Mouse (Mus musculus) Patski (cell line): ENCODE data around the gene Sf3b3. TPM values are rescaled to one million over a fixed set of nuclear protein-coding genes. Genes with fewer than 3 reads are reported as not detected.

Source experiments
- ATAC-seq: fragments of 100-300 bp; one replicate; pipeline ENCODE4 v1.8.0; 2021
- CTCF ChIA-PET: fragments of 350-600 bp; sonication (Branson Sonifier 250); formaldehyde crosslinking; loops from one replicate; lab custom pipeline; 2022; ENCODE audit warnings: inconsistent platforms; lab: Charles Lee
- POLR2A ChIA-PET: fragments of 350-600 bp; sonication (Branson Sonifier 250); formaldehyde crosslinking; loops from one replicate; lab custom pipeline; 2022; ENCODE audit warnings: antibody characterized with exemption, inconsistent platforms; lab: Charles Lee
- DNase-seq: peaks from one replicate; pipeline ENCODE4 v3.0.0-alpha.2; 2011; ENCODE audit warnings: low read depth, low spot score
- H3K27me3 ChIP-seq: fragments of 371-371 bp; one replicate; pipeline ENCODE4 v1.5.1; 2021
- CTCF ChIP-seq: fragments of 100-300 bp; IDR thresholded peaks from one replicate; pipeline ENCODE4 v1.5.1; 2021
- in situ Hi-C: fragments of 300-500 bp; cut with MboI; formaldehyde crosslinking; loops from 3 replicates; pipeline ENCODE4 v1.11.1; 2018; ENCODE audit warnings: low pct_unique_long_range_greater_than_20kb, mixed read lengths
- polyA plus RNA-seq: library from polyadenylated mRNA; unstranded; gene quantifications from one replicate; pipeline ENCODE4 v1.2.3, GENCODE M21; 2021

The Sf3b3 gene
- polyA plus RNA-seq, 1 experiment from 2014 or later, result 129 TPM

- in situ Hi-C loops, result loop anchor here (5.0 to 25.0 kb wide), 2 partner anchors 48 to 943 kb away; partner anchors contain the start of gene Bcar1
- ATAC-seq (no peak), DNase-seq (no peak)
- ChIA-PET POLR2A (interaction anchor here (0.6 to 3.4 kb wide), 8 partner anchors 12 to 52 kb away, joined by 3 to 23 read pairs (median 6); partner anchors contain the start of genes Cog4, Il34 and Sf3b3), CTCF (interaction anchor here (0.9 to 2.8 kb wide), 6 partner anchors 11 to 49 kb away, joined by 3 to 9 read pairs (median 4); partner anchors contain the start of gene Il34)
- H3K27me3 ChIP-seq, result no peaks in the 10 kb centered on the region
- TF ChIP-seq CTCF, result no peak
Measured at GRCm38 (mm10) chr8:110794363-110794965, 52.1 kb downstream of the Sf3b3 start.

DNA sequence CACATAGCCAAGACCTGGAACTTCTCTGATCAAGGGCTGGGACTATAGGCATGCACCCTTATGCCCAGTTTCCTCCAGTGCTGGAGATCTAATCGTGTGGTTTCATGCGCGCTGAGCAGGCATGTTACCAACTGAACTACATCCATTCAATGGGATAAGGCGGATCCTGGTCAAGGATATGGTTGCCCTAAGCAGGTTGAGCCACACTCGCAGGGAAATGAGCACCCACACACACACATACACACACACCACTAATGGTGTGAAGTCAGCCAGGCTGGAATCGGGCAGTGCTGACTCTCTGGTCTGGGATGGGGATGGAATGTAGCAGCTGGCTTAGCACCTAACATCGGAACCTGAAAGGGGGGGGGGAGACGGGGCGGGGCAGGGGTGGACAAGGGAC lies 52.7 kb downstream of the Sf3b3 start:
- TF ChIP-seq CTCF, result no peak
- H3K27me3 ChIP-seq, result no peaks in the 10 kb centered on the region
- in situ Hi-C loops, result loop anchor here (5.0 to 25.0 kb wide), 2 partner anchors 48 to 943 kb away; partner anchors contain the start of gene Bcar1
- peak; percentile 65 for ATAC-seq
- DNase-seq, result peak; percentile 95
- ChIA-PET CTCF (interaction anchor here (0.7 to 2.8 kb wide), 11 partner anchors 12 to 49 kb away, joined by 3 to 9 read pairs (median 3); partner anchors contain the start of gene Il34), POLR2A (interaction anchor here (0.8 to 3.4 kb wide), 10 partner anchors 9 to 53 kb away, joined by 3 to 23 read pairs (median 6); partner anchors contain the start of genes Cog4, Il34 and Sf3b3)

- ATAC-seq (peak; percentile 36), DNase-seq (no peak)
- POLR2A ChIA-PET, result interaction anchor here (0.8 to 3.4 kb wide), 11 partner anchors 9 to 53 kb away, joined by 3 to 23 read pairs (median 6); partner anchors contain the start of genes Cog4, Il34 and Sf3b3
- in situ Hi-C loops, result loop anchor here (5.0 to 25.0 kb wide), 2 partner anchors 49 to 944 kb away; partner anchors contain the start of gene Bcar1
- no peaks in the 10 kb centered on the region for H3K27me3 ChIP-seq
- CTCF ChIA-PET, result interaction anchor here (0.7 to 2.8 kb wide), 11 partner anchors 8 to 50 kb away, joined by 3 to 9 read pairs (median 3); partner anchors contain the start of gene Il34
- TF ChIP-seq CTCF, result no peak
Measured at GRCm38 (mm10) chr8:110793511-110793910, 53.1 kb downstream of the Sf3b3 start.

DNA sequence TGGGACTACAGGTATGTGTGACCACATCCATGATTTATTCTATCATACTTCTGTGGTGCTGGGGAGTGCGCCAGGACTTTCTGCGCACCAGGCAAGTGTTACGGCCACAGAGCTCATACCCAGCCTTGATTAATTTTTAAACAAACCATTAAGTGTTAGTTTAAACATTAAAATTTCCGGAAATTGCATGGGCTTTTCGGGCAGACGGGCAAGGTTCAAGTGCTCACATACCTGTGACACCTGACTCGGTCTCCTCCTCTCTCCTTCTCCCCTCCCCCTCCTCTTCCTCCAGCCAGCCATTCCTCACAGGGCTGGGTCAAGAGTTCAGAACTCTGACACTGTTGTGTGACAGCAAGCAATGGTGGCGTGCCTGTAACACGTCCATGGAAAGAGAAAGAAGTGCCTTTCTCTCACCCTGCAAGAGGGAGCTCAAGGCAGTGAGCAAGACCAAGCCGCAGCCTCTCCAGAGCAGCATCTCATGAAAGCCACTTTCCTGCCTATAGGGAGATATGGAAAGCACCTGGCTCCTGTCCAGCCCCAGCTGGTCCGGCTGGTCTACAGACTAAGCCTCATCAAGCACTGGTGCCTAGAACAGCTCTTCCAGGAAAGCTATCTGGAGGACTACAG lies 53.9 kb downstream of the Sf3b3 start:
- CTCF ChIA-PET, result interaction anchor here (0.8 to 2.8 kb wide), 9 partner anchors 9 to 43 kb away, joined by 3 to 9 read pairs (median 3); partner anchors contain the start of gene Il34
- POLR2A ChIA-PET, result interaction anchor here (0.8 to 3.4 kb wide), 10 partner anchors 8 to 54 kb away, joined by 3 to 23 read pairs (median 6); partner anchors contain the start of genes Cog4, Il34 and Sf3b3
- in situ Hi-C loops, result loop anchor here (5.0 to 25.0 kb wide), 2 partner anchors 50 to 945 kb away; partner anchors contain the start of gene Bcar1
- H3K27me3 ChIP-seq, result no peaks in the 10 kb centered on the region
- no peak for TF ChIP-seq CTCF
- ATAC-seq, result peak; percentile 5
- DNase-seq, result no peak

GRCm38 (mm10) chr8:110791164-110791563 lies 55.4 kb downstream of the Sf3b3 start:
- in situ Hi-C loops, result loop anchor here (5.0 to 25.0 kb wide), 2 partner anchors 51 to 946 kb away; partner anchors contain the start of gene Bcar1
- ChIA-PET POLR2A (interaction anchor here (0.7 to 3.4 kb wide), 5 partner anchors 15 to 49 kb away, joined by 3 to 18 read pairs (median 4); partner anchors contain the start of gene Il34), CTCF (interaction anchor here (0.9 kb wide), 1 partner anchor 49 kb away, joined by 3 read pairs; no protein-coding TSS in a partner anchor)
- DNase-seq, result no peak
- ATAC-seq, result no peak
- no peak for TF ChIP-seq CTCF
- no peaks in the 10 kb centered on the region for H3K27me3 ChIP-seq

GRCm38 (mm10) chr8:110790270-110790669 lies 56.3 kb downstream of the Sf3b3 start:
- CTCF ChIA-PET, result interaction anchor here (1.2 to 2.0 kb wide), 4 partner anchors 16 to 40 kb away, joined by 3 to 7 read pairs (median 6); partner anchors contain the start of gene Il34
- no peaks in the 10 kb centered on the region for H3K27me3 ChIP-seq
- in situ Hi-C loops, result loop anchor here (5.0 to 25.0 kb wide), 2 partner anchors 52 to 947 kb away; partner anchors contain the start of gene Bcar1
- POLR2A ChIA-PET, result interaction anchor here (1.0 to 3.2 kb wide), 5 partner anchors 17 to 49 kb away, joined by 3 to 13 read pairs (median 4); partner anchors contain the start of gene Il34
- DNase-seq (no peak), ATAC-seq (no peak)
- TF ChIP-seq CTCF, result no peak

- TF ChIP-seq CTCF, result no peak
- ChIA-PET POLR2A (interaction anchor here (1.0 to 3.2 kb wide), 6 partner anchors 9 to 39 kb away, joined by 3 to 13 read pairs (median 4); partner anchors contain the start of gene Il34), CTCF (interaction anchor here (1.2 to 2.0 kb wide), 4 partner anchors 17 to 40 kb away, joined by 3 to 7 read pairs (median 6); partner anchors contain the start of gene Il34)
- H3K27me3 ChIP-seq, result no peaks in the 10 kb centered on the region
- ATAC-seq (no peak), DNase-seq (no peak)
- in situ Hi-C loops, result loop anchor here (25.0 kb wide), 1 partner anchor 948 kb away; the partner anchor contains the start of gene Bcar1
Measured at GRCm38 (mm10) chr8:110789571-110789970, 57.0 kb downstream of the Sf3b3 start.

GRCm38 (mm10) chr8:110788981-110789380 lies 57.6 kb downstream of the Sf3b3 start:
- no peak for TF ChIP-seq CTCF
- ChIA-PET CTCF (interaction anchor here (1.5 to 2.0 kb wide), 2 partner anchors 17 to 32 kb away, joined by 4 to 7 read pairs; partner anchors contain the start of gene Il34), POLR2A (interaction anchor here (1.0 to 3.2 kb wide), 5 partner anchors 9 to 38 kb away, joined by 3 to 13 read pairs (median 4); partner anchors contain the start of gene Il34)
- no peaks in the 10 kb centered on the region for H3K27me3 ChIP-seq
- DNase-seq (no peak), ATAC-seq (peak; percentile 46)
- in situ Hi-C loops, result loop anchor here (25.0 kb wide), 1 partner anchor 948 kb away; the partner anchor contains the start of gene Bcar1

- H3K27me3 ChIP-seq, result no peaks in the 10 kb centered on the region
- ATAC-seq (no peak), DNase-seq (no peak)
- in situ Hi-C loops, result loop anchor here (25.0 kb wide), 1 partner anchor 950 kb away; the partner anchor contains the start of gene Bcar1
- TF ChIP-seq CTCF, result no peak
- ChIA-PET CTCF (interaction anchor here (0.8 to 1.6 kb wide), 2 partner anchors 10 to 15 kb away, joined by 3 to 10 read pairs; no protein-coding TSS in a partner anchor), POLR2A (no interaction called here)
Measured at GRCm38 (mm10) chr8:110787411-110787954, 59.1 kb downstream of the Sf3b3 start.
